Mouse (Mus musculus): ENCODE measurements around the gene Cdkn2b.

DNA sequence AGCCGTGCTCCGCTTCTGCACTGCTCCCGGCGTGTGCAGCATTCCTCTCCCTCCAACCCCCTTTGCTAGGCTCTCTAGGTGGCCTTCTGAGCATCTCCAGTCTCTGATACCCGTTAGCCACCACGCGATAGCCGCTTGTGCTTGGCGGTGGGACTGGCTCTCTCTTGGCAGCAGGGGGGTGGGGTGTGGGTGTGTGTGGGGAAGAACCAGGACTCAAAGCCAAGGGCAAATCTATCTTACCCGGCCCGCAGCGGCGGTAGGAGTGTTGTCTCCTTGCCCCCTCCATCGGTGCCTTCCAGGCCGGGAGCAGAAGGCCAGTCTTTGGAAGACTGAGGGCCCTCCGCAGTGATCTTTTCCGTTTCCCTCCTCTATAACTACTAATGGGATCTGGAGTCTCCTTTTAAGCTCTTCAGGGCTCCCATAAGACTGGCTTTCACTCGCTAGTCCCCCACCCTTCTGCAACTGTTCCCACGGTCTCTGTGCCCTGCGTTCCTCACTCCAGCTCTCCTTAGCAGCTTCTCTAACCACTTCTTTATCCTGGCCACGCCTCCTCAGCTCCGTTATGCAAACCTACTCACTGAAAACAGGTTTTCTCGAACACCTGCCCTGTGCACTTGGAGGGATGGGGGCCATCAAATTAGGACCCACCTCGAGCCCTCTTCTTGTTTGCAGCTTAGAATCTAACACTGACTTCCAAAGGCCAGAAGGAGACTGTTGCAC lies 35.9 kb downstream of the Cdkn2b start:
- no peak for TF ChIP-seq CTCF (IDR thresholded peaks at IDR 0.05; ENCODE audit: insufficient read depth, low read depth, low read length)
- no peak for TF ChIP-seq POLR2A (IDR thresholded peaks at IDR 0.05; ENCODE audit: insufficient read depth, low read depth, low read length)
